Mouse (Mus musculus) bone marrow macrophage, adult 2 months (primary cell): Measurements from ENCODE around the gene Cyb561d1.

Experiments used
- CTCF ChIP-seq: IDR thresholded peaks from 2 replicates; pipeline ENCODE4 v1.5.1; 2012; ENCODE audit warnings: low read depth, mild to moderate bottlenecking, low read length, moderate library complexity
- POLR2A ChIP-seq: IDR thresholded peaks from 2 replicates; pipeline ENCODE4 v1.6.1; 2012; ENCODE audit warnings: mild to moderate bottlenecking, low read depth, low read length, borderline replicate concordance

- TF ChIP-seq POLR2A (no peak), CTCF (no peak)
These were observed 19.6 kb upstream of the Cyb561d1 start for GRCm38 (mm10) chr3:108220661-108221060.
